Mouse (Mus musculus) activated CD4-positive, CD25-positive, alpha-beta regulatory T cell, adult 4 months (primary cell): ENCODE measurements around the gene Cga. TPM values are rescaled to one million over a fixed set of nuclear protein-coding genes. Genes with fewer than 3 reads are reported as not detected.
A peak's percentile ranks its signal among the peaks of the same experiment; 100 is the strongest.
"Not testable (repeated sequence)": the region's sequence is repeated elsewhere in the genome, so short reads cannot be mapped to it uniquely, and the experiment has no call there.

Experiments
- ATAC-seq: one replicate; pipeline ENCODE4 v1.8.0; 2017
- polyA plus RNA-seq, 2 experiments: library from polyadenylated mRNA; unstranded; fragments of 100-300 nt; shearing (Covaris generic); gene quantifications; one replicate each; pipeline ENCODE4 v1.2.1; 2017

Cga gene
- polyA plus RNA-seq, 2 experiments from 2014 or later: not detected

GRCm38 (mm10) chr4:34889812-34890185 lies 3.8 kb upstream of the Cga start:
- ATAC-seq: no peak

- ATAC-seq: no peak
These were observed 4.9 kb downstream of the Cga start for GRCm38 (mm10) chr4:34898497-34898896.

- ATAC-seq: no peak
These were observed 5.7 kb downstream of the Cga start for GRCm38 (mm10) chr4:34899322-34899721.

GRCm38 (mm10) chr4:34900155-34900554 lies 6.6 kb downstream of the Cga start:
- ATAC-seq: no peak

- no peak for ATAC-seq
These were observed 7.6 kb downstream of the Cga start for GRCm38 (mm10) chr4:34901166-34901565.

- ATAC-seq: not testable (repeated sequence)
These were observed 8.0 kb downstream of the Cga start for GRCm38 (mm10) chr4:34901582-34901981.

GRCm38 (mm10) chr4:34905396-34905795 lies 11.8 kb downstream of the Cga start:
- ATAC-seq: no peak

GRCm38 (mm10) chr4:34906151-34906550 lies 12.6 kb downstream of the Cga start:
- no peak for ATAC-seq

- ATAC-seq: no peak
These were observed 13.4 kb downstream of the Cga start for GRCm38 (mm10) chr4:34907026-34907425.

- no peak for ATAC-seq
These were observed 14.5 kb downstream of the Cga start for GRCm38 (mm10) chr4:34908127-34908526.

GRCm38 (mm10) chr4:34911401-34911800 lies 17.8 kb downstream of the Cga start:
- ATAC-seq: no peak

GRCm38 (mm10) chr4:34912171-34912570 lies 18.6 kb downstream of the Cga start:
- no peak for ATAC-seq

- ATAC-seq: no peak
These were observed 23.8 kb downstream of the Cga start for GRCm38 (mm10) chr4:34917400-34917799.

GRCm38 (mm10) chr4:34922177-34922870 lies 28.7 kb downstream of the Cga start:
- peak; percentile 85 for ATAC-seq

- not testable (repeated sequence) for ATAC-seq
These were observed 34.8 kb downstream of the Cga start for GRCm38 (mm10) chr4:34928386-34928785.

- no peak for ATAC-seq
These were observed 47.5 kb downstream of the Cga start for GRCm38 (mm10) chr4:34941046-34941445.

GRCm38 (mm10) chr4:34947181-34947580 lies 53.6 kb downstream of the Cga start:
- ATAC-seq: no peak

GRCm38 (mm10) chr4:34953716-34954115 lies 60.1 kb downstream of the Cga start:
- ATAC-seq: no peak

Other genes with a start within 250 kb of the Cga start
- 10 to 100 TPM; 28.8 to 34.3 TPM for gene Slc35a1, start 206.3 kb upstream of the Cga start, polyA plus RNA-seq
- not detected for gene Cfap206, start 163.6 kb upstream of the Cga start, polyA plus RNA-seq
- not detected for gene Gm136, start 137.5 kb upstream of the Cga start, polyA plus RNA-seq
- gene Smim8, start 115.4 kb upstream of the Cga start, polyA plus RNA-seq: 10 to 100 TPM; 57.0 to 82.1 TPM
- 10 to 100 TPM; 21.7 TPM for gene Zfp292, start 10.8 kb upstream of the Cga start, polyA plus RNA-seq